Mouse (Mus musculus) midbrain, embryonic 16.5 days (tissue): ENCODE measurements around the gene Kdm5a. TPM values are rescaled to one million over a fixed set of nuclear protein-coding genes. Genes with fewer than 3 reads are reported as not detected.

Experiments
- ATAC-seq: fragments of 200-750 bp; cut with Nextera tagmentation; 2 replicates; pipeline ENCODE4 v1.8.0; 2017; ENCODE audit warnings: moderate TSS enrichment
- H3K27ac ChIP-seq: fragments of 300-500 bp; sonication (generic); 2 replicates; pipeline ENCODE4 v1.5.1; 2014; ENCODE audit warnings: mild to moderate bottlenecking, low read length, mixed read lengths
- H3K27me3 ChIP-seq: fragments of 300-500 bp; sonication (generic); 2 replicates; pipeline ENCODE4 v1.6.1; 2014; ENCODE audit warnings: low read depth, low read length, mixed read lengths; ENCODE audit not compliant: control insufficient read depth, insufficient read depth
- H3K36me3 ChIP-seq: fragments of 300-500 bp; sonication (generic); 2 replicates; pipeline ENCODE4 v1.6.1; 2014; ENCODE audit warnings: mild to moderate bottlenecking, low read length, moderate library complexity, mixed read lengths; ENCODE audit not compliant: control insufficient read depth, insufficient read depth
- H3K4me1 ChIP-seq: fragments of 300-500 bp; sonication (generic); 2 replicates; pipeline ENCODE4 v1.6.1; 2014; ENCODE audit warnings: mild to moderate bottlenecking, low read length, mixed read lengths; ENCODE audit not compliant: control insufficient read depth, insufficient read depth
- H3K4me2 ChIP-seq: fragments of 300-500 bp; sonication (generic); 2 replicates; pipeline ENCODE4 v1.6.1; 2014; ENCODE audit warnings: mild to moderate bottlenecking, low read length, mixed read lengths
- H3K4me3 ChIP-seq: fragments of 300-500 bp; sonication (generic); 2 replicates; pipeline ENCODE4 v1.5.1; 2014; ENCODE audit warnings: low read depth, mild to moderate bottlenecking, low read length, moderate library complexity, mixed read lengths
- H3K9ac ChIP-seq: fragments of 300-500 bp; sonication (generic); 2 replicates; pipeline ENCODE4 v1.6.1; 2014; ENCODE audit warnings: low read depth, low read length, mixed read lengths
- H3K9me3 ChIP-seq: fragments of 300-500 bp; sonication (generic); replicated peaks from 2 replicates; pipeline ENCODE4 v1.6.1; 2014; ENCODE audit warnings: mild to moderate bottlenecking, low read length, mixed read lengths; ENCODE audit not compliant: control insufficient read depth, poor library complexity, severe bottlenecking
- WGBS: fragments of 180-500 bp; shearing (Covaris S2); extraction: QIAGEN DNeasy Blood & Tissue Kit; methylation state at CpG from one replicate; pipeline ENCODE4 v1.1.7; 2014; 5-methylcytosine and 5-hydroxymethylcytosine counted together
- polyA plus RNA-seq: library from polyadenylated mRNA; unstranded; fragments of >200 nt; fragmentation: Nextera tagmentation; extraction: Ambion mirVana; gene quantifications from 2 replicates; pipeline ENCODE4 v1.2.1, GENCODE M21; 2015

Kdm5a gene
- polyA plus RNA-seq, 1 experiment from 2014 or later, result 32.0 TPM

DNA sequence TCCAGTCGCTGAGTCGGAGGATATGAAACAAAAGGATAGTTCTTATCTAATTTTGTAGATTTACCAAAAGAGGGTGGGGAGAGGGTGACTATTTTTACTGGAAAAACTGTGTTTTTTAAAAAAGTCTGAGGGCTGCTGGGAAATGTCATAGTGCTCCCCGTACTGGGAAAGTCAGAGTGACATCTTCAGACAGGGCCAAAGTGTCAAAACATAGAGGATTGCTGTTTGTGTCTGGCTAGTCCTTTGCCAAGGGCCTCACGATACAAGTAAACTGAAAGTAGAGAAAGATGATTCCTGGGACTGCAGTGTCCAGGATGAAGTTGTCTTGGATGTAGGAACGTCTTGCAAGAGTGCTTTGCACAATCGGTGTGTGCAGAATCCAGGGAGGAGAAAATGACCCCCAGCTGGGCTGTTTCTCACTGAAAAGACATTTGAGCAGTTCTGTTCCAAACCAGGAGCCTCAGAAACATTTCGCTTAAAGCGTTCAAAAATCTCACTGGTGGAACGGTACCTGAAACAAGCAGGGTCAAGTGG, 100.5 kb downstream of the Kdm5a start:
- peaks cover 25% of the 10 kb centered on the region for H3K27me3 ChIP-seq
- no peak overlapping the region for H3K4me2 ChIP-seq
- no peak for ATAC-seq
- WGBS, result 52% methylated on average over 9 of the region's 9 CpGs
- peaks cover 5% of the 10 kb centered on the region for H3K4me1 ChIP-seq
- H3K4me3 ChIP-seq, result no peak overlapping the region
- H3K27ac ChIP-seq, result no peak overlapping the region
- H3K36me3 ChIP-seq, result no peaks in the 10 kb centered on the region
- H3K9me3 ChIP-seq, result no peaks in the 10 kb centered on the region
- no peak overlapping the region for H3K9ac ChIP-seq

DNA sequence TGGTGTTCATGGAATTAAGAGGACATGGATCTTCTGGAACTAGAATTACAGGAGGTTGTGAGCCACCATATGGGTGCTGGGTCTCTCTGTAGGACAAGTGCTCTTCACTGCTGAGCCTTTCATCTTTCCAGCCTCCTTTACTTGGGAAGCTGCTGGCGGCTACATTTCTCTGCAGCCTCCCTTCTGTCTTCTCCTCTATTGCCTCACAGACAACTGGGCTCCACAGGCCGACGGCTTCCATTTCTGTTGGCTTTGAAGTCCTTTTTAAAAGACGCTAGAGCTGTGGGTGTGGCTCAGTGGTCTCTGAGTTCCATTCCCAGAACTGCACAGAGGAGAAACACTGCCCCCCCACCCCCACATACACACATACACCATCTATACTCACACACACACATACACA, 101.5 kb downstream of the Kdm5a start:
- H3K9ac ChIP-seq, result no peak overlapping the region
- peaks cover 5% of the 10 kb centered on the region for H3K4me1 ChIP-seq
- no peaks in the 10 kb centered on the region for H3K36me3 ChIP-seq
- no peak overlapping the region for H3K27ac ChIP-seq
- no peak overlapping the region for H3K4me3 ChIP-seq
- no peak overlapping the region for H3K4me2 ChIP-seq
- H3K9me3 ChIP-seq, result no peaks in the 10 kb centered on the region
- no peak for ATAC-seq
- H3K27me3 ChIP-seq, result peaks cover 25% of the 10 kb centered on the region
- 42% methylated on average over 4 of the region's 4 CpGs for WGBS

DNA sequence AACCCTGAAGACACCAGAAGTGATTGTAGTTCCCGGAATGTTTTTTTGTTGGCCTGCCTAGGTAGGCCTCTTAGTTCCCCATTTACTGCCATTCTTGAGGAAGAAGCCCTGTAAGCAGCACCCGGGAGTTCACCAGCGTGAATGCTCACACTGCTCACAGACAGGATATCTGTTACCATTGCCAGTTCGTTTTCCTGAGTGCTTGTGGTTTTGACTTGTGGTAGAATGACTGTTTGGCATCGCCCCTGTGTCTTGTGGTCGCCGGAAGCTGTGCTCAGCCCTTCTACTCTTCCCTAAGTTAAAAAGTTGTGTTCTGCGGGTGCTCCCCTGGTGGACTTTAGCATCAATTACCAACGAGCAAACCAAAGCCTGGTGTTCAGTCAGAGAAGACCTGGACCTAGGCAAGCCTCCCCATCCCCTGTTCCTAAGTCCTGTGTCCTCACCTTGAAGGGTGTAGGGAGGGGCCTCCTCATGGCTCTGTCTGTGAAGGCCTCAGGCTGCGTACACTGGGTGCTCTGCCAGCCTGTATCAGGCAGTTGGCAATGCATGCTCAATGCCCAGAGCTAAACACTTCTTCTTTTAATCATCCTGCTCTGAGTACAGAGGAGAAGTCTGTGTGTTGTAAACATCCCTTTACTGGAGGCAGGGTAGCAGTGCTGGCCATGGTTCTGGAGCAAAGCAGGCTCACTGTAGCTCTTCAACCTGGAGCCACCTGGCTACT, 102.8 kb downstream of the Kdm5a start:
- no peak overlapping the region for H3K4me2 ChIP-seq
- no peak overlapping the region for H3K9ac ChIP-seq
- H3K27ac ChIP-seq, result no peak overlapping the region
- H3K36me3 ChIP-seq, result no peaks in the 10 kb centered on the region
- peaks cover 18% of the 10 kb centered on the region for H3K27me3 ChIP-seq
- no peak for ATAC-seq
- no peaks in the 10 kb centered on the region for H3K9me3 ChIP-seq
- peaks cover 6% of the 10 kb centered on the region for H3K4me1 ChIP-seq
- no peak overlapping the region for H3K4me3 ChIP-seq
- 81% methylated on average over 10 of the region's 10 CpGs for WGBS

DNA sequence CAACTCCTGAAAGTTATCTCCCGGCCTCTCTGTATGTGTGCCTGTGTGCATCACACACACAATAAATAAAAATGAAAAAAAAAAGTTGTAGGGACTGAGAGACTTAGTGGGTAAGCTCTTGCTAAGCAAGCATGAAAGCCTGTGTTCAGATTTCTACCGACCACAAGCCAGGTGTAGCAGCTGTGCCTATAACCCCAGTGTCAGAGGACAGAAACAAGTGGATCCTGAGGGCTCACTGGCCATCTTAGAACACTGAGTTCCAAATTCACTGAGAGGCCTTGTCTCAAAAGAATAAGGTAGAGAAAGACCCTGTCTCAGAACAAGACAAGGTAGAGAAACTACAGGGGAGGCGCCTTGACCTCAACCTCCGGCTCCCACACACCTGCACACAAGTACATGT, 104.3 kb downstream of the Kdm5a start:
- Histone ChIP-seq H3K4me2 (no peak overlapping the region), H3K9ac (no peak overlapping the region), H3K36me3 (no peaks in the 10 kb centered on the region), H3K4me1 (peaks cover 8% of the 10 kb centered on the region; the same call in 1 of the 2 replicates), H3K27me3 (peaks cover 12% of the 10 kb centered on the region), H3K4me3 (no peak overlapping the region), H3K27ac (no peak overlapping the region), H3K9me3 (no peaks in the 10 kb centered on the region)
- 95% methylated on average over 4 of the region's 4 CpGs for WGBS
- no peak for ATAC-seq

DNA sequence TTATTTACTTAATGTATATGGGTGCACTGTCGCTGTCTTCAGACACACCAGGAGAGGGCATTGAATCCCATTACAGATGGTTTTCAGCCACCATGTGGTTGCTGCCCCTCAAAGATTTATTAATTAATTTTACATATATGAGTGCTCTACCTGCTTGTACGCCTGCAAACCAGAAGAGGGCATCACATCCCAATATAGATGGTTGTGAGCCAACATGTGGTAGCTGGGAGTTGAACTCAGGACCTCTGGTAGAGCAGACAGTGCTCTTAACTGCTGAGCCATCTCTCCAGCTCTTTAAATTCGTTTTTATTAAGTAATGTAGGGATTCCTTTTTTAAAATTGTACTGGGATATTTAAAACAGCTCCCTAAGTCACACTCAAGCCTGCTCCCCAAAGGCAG, 105.3 kb downstream of the Kdm5a start:
- H3K4me3 ChIP-seq, result no peak overlapping the region
- H3K4me2 ChIP-seq, result no peak overlapping the region
- H3K9me3 ChIP-seq, result no peaks in the 10 kb centered on the region
- H3K27ac ChIP-seq, result no peak overlapping the region
- peaks cover 7% of the 10 kb centered on the region for H3K27me3 ChIP-seq
- H3K9ac ChIP-seq, result no peak overlapping the region
- H3K36me3 ChIP-seq, result no peaks in the 10 kb centered on the region
- peaks cover 6% of the 10 kb centered on the region; the same call in 1 of the 2 replicates for H3K4me1 ChIP-seq
- no peak for ATAC-seq
- WGBS, result 67% methylated on average over 3 of the region's 3 CpGs

DNA sequence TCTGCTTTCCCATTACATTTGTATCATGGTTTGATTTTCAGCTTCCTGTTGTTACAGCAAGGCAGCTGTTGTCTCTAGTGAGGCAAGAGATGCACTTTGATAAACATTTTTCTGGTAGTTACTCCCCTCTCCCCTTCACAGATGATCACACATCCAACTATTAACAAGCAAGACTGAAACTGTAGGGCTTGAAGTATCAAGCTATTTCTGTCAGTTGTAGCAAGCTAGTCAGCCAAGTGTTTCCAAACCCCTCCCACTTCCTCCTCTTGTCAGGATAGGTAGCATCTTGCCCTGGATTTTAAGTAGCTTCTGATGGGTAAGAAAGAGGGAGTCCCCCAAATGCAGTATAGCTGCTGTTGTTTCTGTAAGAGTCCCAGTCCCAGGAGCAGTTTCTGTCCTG, 105.8 kb downstream of the Kdm5a start:
- Histone ChIP-seq H3K4me2 (no peak overlapping the region), H3K4me1 (peaks cover 6% of the 10 kb centered on the region; the same call in 1 of the 2 replicates), H3K36me3 (no peaks in the 10 kb centered on the region), H3K9ac (no peak overlapping the region), H3K27ac (no peak overlapping the region), H3K9me3 (no peaks in the 10 kb centered on the region), H3K4me3 (no peak overlapping the region), H3K27me3 (peaks cover 4% of the 10 kb centered on the region)
- ATAC-seq, result no peak

DNA sequence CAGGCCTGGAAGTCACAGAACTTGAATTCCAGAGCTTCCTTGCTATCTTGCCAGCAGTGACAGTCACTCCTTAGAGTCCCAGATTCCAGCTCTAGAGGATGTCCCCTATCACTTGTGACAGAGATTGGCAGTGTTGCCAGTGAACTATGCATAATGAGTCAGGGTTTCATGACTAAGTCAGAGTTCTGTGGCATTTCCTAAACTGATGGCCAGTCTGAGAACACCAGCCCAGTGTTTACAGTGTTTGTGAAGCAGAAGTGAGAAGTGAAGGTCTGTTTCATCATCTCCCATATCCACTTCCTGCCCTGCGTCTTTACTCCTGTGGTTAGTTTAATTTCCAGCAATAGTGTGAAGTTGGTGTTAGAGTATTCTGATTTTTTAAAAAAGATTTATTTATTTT, 106.7 kb downstream of the Kdm5a start:
- no peak for ATAC-seq
- Histone ChIP-seq H3K27me3 (no peaks in the 10 kb centered on the region), H3K27ac (no peak overlapping the region), H3K4me3 (no peak overlapping the region), H3K9me3 (no peaks in the 10 kb centered on the region), H3K36me3 (no peaks in the 10 kb centered on the region), H3K4me1 (peaks cover 6% of the 10 kb centered on the region; the same call in 1 of the 2 replicates), H3K9ac (no peak overlapping the region), H3K4me2 (no peak overlapping the region)
- WGBS, result 96% methylated on average over 1 of the region's 1 CpGs

DNA sequence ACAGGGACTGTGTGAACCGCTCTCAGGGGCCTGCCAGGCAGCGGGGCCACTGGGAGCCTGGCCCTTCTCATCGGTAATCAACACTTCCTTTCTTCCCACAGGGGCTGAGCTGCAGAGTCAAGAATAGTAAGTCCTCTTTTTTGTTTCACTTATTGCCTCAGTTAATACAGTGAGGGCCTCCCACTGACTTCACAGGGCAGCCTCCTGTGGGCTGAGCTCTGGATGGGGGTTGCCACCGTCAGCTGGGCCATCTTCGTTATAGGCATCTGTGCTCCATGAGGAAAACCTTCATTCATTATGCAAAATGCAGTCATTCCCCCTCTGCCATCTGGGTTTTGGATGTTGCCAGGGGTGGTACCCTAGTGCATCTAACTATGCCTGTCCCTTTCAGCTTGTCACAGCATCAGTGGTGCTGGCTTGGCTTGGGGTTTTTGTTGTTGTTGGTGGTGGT, 108.1 kb downstream of the Kdm5a start:
- no peak overlapping the region; the same call in 1 of the 2 replicates for H3K27ac ChIP-seq
- H3K27me3 ChIP-seq, result no peaks in the 10 kb centered on the region
- no peaks in the 10 kb centered on the region for H3K9me3 ChIP-seq
- ATAC-seq, result peak; percentile 61
- no peaks in the 10 kb centered on the region for H3K36me3 ChIP-seq
- WGBS, result 2% methylated on average over 5 of the region's 5 CpGs
- no peak overlapping the region for H3K4me3 ChIP-seq
- H3K4me1 ChIP-seq, result peaks cover 6% of the 10 kb centered on the region; the same call in 1 of the 2 replicates
- no peak overlapping the region for H3K4me2 ChIP-seq
- H3K9ac ChIP-seq, result no peak overlapping the region

DNA sequence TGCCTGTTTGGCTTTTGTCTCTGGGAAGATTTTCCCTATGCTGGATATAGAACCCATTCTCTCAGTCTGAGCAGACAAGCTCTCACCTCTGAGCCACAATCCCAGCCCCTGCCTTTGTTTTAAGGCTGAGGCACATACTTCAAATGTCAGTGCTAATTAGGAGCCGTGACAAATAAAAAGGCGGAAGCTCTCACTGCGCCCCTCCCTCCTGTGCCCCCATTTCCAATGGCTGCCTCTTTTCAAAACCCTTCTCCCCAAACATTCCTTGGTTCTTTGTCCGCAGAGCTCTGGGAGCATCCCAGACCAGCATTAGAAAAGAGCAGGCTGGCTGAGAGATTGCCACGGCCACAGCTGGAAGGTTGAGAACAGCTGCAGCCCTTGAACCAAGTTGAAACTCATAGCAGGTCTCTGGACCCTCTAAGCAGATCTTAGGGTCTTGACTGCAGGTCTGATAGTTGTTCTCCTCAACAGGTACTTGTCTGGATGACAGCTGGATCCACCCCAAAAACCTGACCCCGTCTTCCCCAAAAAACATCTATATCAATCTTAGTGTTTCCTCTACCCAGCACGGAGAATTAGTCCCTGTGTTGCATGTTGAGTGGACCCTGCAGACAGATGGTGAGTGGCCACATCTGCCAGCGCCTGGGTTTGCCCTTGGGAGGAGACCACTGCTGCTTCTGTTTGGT, 108.7 kb downstream of the Kdm5a start:
- 14% methylated on average over 8 of the region's 8 CpGs for WGBS
- Histone ChIP-seq H3K36me3 (no peaks in the 10 kb centered on the region), H3K4me2 (no peak overlapping the region), H3K9me3 (no peaks in the 10 kb centered on the region), H3K9ac (no peak overlapping the region), H3K27ac (no peak overlapping the region; the same call in 1 of the 2 replicates), H3K4me3 (no peak overlapping the region), H3K27me3 (no peaks in the 10 kb centered on the region), H3K4me1 (peaks cover 6% of the 10 kb centered on the region; the same call in 1 of the 2 replicates)
- ATAC-seq, result peak; percentile 47; the same call in 1 of the 2 replicates
